Mouse (Mus musculus) Patski (cell line): ENCODE results near the gene Apc2. TPM values are rescaled to one million over a fixed set of nuclear protein-coding genes. Genes with fewer than 3 reads are reported as not detected.
"Not testable (repeated sequence)": the region's sequence is repeated elsewhere in the genome, so short reads cannot be mapped to it uniquely, and the experiment has no call there.

Source experiments
- ATAC-seq: fragments of 100-300 bp; one replicate; pipeline ENCODE4 v1.8.0; 2021
- CTCF ChIA-PET: fragments of 350-600 bp; sonication (Branson Sonifier 250); formaldehyde crosslinking; loops from one replicate; lab custom pipeline; 2022; ENCODE audit warnings: inconsistent platforms; lab: Charles Lee
- POLR2A ChIA-PET: fragments of 350-600 bp; sonication (Branson Sonifier 250); formaldehyde crosslinking; loops from one replicate; lab custom pipeline; 2022; ENCODE audit warnings: antibody characterized with exemption, inconsistent platforms; lab: Charles Lee
- DNase-seq: peaks from one replicate; pipeline ENCODE4 v3.0.0-alpha.2; 2011; ENCODE audit warnings: low read depth, low spot score
- H3K27me3 ChIP-seq: fragments of 371-371 bp; one replicate; pipeline ENCODE4 v1.5.1; 2021
- CTCF ChIP-seq: fragments of 100-300 bp; IDR thresholded peaks from one replicate; pipeline ENCODE4 v1.5.1; 2021
- in situ Hi-C: fragments of 300-500 bp; cut with MboI; formaldehyde crosslinking; loops from 3 replicates; pipeline ENCODE4 v1.11.1; 2018; ENCODE audit warnings: low pct_unique_long_range_greater_than_20kb, mixed read lengths
- polyA plus RNA-seq: library from polyadenylated mRNA; unstranded; gene quantifications from one replicate; pipeline ENCODE4 v1.2.3, GENCODE M21; 2021

The Apc2 gene
- polyA plus RNA-seq = 0.14 TPM

DNA sequence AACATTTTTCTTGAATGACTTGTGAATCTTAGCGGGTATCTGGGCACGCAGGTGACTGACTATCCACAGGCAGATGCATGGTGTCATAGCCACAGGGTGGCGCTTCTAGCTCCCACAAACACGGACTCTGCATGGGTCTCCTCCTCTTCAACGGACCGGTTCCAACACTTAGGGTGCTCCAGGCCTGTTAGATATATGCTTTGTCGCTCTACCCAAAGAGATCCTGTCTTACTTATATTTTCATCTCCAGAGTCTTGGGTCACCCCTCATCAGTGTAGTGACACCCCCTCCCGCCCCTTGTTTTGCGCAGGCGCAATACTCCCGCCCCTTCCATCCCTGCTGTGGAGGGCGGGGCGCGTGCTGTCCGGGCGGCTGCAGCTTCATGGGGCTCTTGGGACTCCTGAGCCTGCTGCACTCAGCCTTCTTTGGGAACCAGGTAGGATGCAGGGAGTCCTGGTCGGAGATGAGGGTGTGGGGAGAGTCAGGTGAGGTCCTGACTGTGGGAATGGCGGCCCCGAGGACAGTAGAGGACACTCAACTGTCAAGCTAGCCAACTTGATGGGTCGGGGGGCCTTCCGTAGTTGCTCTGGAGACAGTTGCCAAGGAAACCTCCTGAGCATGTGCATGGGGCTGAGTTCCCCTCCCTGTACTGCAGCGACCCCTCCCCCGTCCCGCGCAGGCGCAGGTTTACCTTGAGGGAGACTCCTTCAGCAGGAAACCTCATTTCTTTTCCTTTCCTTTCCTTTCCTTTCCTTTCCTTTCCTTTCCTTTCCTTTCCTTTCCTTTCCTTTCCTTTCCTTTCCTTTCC is at the start of gene Apc2:
Gene Apc2 (plus strand): TSS at position 360 of the 808 bp plus-strand sequence.
- in situ Hi-C loops = no loop called here
- no peak for TF ChIP-seq CTCF
- CTCF ChIA-PET = no interaction called here
- no peak for ATAC-seq
- H3K27me3 ChIP-seq = no peaks in the 10 kb centered on the region
- POLR2A ChIA-PET = no interaction called here
- DNase-seq = no peak

DNA sequence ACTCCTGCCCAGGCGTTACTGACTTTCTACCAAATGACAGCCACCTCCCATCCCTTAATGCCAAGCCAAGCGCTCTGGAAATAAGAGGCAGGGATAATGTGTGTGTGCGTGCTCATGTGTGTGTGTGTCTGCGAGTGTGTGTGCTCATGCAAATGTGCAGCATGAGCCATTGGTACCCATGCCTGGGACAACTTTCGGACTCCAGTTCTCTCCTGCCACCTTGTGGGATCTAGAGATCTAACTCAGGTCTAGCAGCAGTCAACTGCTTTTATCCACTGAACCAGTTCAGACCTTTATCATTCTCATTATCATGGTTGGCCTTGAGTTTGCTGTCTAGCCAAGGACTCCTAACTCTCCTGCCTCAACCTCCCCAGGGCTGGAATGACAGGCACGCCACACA is 47.9 kb upstream of the Apc2 start:
- no peaks in the 10 kb centered on the region for H3K27me3 ChIP-seq
- DNase-seq = no peak
- TF ChIP-seq CTCF = no peak
- POLR2A ChIA-PET = no interaction called here
- in situ Hi-C loops = loop anchor here (5.0 kb wide), 1 partner anchor 71 kb away; the partner anchor contains the start of gene Efna2
- CTCF ChIA-PET = interaction anchor here (1.4 to 3.7 kb wide), 2 partner anchors 72 kb away, joined by 6 to 28 read pairs; no protein-coding TSS in a partner anchor
- no peak for ATAC-seq

DNA sequence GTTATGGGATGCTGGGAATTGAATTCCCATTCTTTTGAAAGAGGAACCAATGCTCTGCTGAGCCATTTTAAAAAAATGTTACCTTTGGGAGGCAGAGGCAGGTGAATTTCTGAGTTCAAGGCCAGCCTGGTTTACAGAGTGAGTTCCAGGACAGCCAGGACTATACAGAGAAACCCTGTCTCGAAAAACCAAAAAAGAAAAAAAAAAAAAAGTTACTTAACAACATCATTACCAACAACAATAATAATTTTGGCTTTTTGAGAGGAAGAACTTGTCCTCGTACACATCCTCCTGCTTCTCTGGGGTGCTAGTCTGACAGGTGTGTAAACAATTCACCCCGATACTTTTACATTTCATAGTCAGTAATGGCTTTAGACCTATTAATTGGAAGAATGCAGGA is 47.3 kb upstream of the Apc2 start:
- CTCF ChIA-PET = interaction anchor here (1.4 kb wide), 1 partner anchor 73 kb away, joined by 6 read pairs; no protein-coding TSS in a partner anchor
- not testable (repeated sequence) for ATAC-seq, DNase-seq, H3K27me3 ChIP-seq
- in situ Hi-C loops = loop anchor here (5.0 kb wide), 1 partner anchor 71 kb away; the partner anchor contains the start of gene Efna2
- POLR2A ChIA-PET = interaction anchor here (0.6 to 1.5 kb wide), 2 partner anchors 7 to 43 kb away, joined by 3 read pairs; no protein-coding TSS in a partner anchor

DNA sequence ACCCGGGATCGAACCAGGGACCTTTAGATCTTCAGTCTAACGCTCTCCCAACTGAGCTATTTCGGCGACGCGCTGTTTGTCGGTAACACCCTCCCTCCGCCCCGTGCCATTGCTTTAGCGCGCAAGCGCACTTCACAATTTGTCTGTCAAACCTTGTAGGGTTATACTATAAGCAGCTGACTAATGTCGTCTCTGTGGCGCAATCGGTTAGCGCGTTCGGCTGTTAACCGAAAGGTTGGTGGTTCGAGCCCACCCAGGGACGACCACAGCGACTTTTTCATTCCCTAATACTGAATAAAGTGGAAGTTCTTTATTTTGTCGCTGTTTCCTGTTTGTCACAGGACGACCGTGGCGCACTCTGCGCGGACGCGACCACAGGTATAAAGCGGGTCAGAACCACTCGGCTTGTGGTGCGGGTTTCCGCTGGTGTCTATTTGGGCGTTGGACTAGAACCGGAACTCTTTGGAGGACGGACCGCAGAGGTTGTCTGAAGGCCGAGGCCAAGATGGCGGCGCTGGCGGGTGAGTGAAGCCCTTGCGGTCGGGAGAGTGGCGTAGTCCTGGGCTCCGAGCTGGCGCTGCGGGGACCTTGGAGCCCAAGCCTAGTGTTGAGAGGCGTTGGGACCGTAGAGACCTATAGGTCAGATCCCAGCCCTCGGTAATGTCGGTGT is 46.7 kb upstream of the Apc2 start, which contains the start of gene Ndufs7:
Gene Ndufs7 (plus strand): TSS at position 151 of the 670 bp plus-strand sequence.
- TF ChIP-seq CTCF = no peak
- in situ Hi-C loops = loop anchor here (5.0 kb wide), 1 partner anchor 72 kb away; the partner anchor contains the start of gene Efna2
- ChIA-PET CTCF (interaction anchor here (1.4 kb wide), 1 partner anchor 74 kb away, joined by 6 read pairs; no protein-coding TSS in a partner anchor), POLR2A (interaction anchor here (0.6 to 1.7 kb wide), 4 partner anchors 8 to 81 kb away, joined by 3 to 6 read pairs (median 4); partner anchors contain the start of gene Gamt)
- H3K27me3 ChIP-seq = no peaks in the 10 kb centered on the region
- ATAC-seq = peak; percentile 66
- DNase-seq = peak; percentile 93

DNA sequence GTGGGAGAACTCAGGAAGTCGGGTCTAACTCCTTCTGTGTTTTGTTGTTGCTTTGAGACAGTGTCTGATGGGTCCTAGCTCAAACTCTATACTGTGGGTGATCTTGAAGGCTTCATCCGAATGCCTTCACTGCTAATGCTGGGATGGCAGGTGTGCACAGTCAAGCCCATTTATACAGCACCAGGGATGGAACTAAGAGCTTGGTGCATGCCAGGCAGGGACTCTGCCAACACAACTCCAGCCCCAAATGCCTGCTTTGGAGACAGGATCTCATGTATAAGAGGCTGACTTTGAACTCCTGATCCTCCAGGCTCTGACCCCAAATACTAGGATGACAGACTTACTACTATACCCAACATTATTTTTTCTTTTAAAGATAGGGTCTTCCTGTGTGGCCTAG is 45.7 kb upstream of the Apc2 start:
- DNase-seq = no peak
- ATAC-seq = no peak
- H3K27me3 ChIP-seq = no peaks in the 10 kb centered on the region
- TF ChIP-seq CTCF = no peak
- in situ Hi-C loops = loop anchor here (10.0 kb wide), 1 partner anchor 265 kb away; the partner anchor contains the start of genes Cnn2 and Tmem259
- ChIA-PET CTCF (no interaction called here), POLR2A (interaction anchor here (1.5 to 1.7 kb wide), 2 partner anchors 9 to 10 kb away, joined by 3 to 6 read pairs; partner anchors contain the start of gene Gamt)

DNA sequence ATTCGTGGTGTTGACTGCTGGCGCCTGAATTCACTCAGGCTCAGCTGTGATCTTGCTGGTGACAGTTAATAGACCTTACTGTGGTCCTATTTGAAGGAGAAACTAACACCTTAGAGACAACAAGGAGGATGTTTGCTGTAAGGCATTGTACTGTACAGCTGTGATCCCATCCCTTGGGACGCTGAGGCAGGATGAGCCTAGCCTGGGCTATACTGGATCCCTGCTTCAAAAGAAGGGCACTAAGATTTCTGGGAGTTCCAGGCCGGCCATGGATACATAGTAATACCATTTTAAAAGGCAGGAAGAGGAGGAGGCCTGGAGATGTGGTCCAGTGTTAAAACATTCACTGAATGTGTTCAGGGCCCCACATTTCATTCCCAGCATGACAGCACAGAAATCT is 45.2 kb upstream of the Apc2 start:
- ATAC-seq (no peak), DNase-seq (no peak)
- TF ChIP-seq CTCF = no peak
- ChIA-PET POLR2A (interaction anchor here (0.6 to 1.7 kb wide), 2 partner anchors 10 to 82 kb away, joined by 4 to 6 read pairs; partner anchors contain the start of gene Gamt), CTCF (no interaction called here)
- H3K27me3 ChIP-seq = no peaks in the 10 kb centered on the region
- in situ Hi-C loops = loop anchor here (10.0 kb wide), 1 partner anchor 266 kb away; the partner anchor contains the start of genes Cnn2 and Tmem259

DNA sequence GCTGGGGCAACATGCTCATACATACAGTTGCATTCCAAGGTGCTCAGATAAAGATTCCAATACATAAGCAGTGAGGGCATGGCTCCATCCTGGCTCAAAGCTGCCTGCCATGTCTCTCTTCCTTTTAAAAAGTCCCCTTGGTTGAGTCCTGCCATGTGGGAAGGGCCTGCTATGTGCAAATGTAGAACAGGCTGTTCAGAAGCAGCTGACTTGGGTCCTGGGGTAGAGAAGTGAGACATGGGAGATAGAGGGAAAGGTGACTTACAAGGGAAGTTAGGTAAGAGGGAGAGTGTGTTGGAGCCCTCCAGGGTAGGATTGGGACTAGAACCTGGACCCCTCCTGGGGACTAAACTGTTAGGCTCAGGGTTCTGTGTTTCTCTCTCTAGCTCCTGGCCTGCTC is 43.8 kb upstream of the Apc2 start:
- ATAC-seq (no peak), DNase-seq (no peak)
- ChIA-PET POLR2A (interaction anchor here (1.3 kb wide), 1 partner anchor 9 kb away, joined by 3 read pairs; the partner anchor contains the start of gene Gamt), CTCF (no interaction called here)
- TF ChIP-seq CTCF = no peak
- no peaks in the 10 kb centered on the region for H3K27me3 ChIP-seq
- in situ Hi-C loops = loop anchor here (10.0 kb wide), 1 partner anchor 267 kb away; the partner anchor contains the start of genes Cnn2 and Tmem259

DNA sequence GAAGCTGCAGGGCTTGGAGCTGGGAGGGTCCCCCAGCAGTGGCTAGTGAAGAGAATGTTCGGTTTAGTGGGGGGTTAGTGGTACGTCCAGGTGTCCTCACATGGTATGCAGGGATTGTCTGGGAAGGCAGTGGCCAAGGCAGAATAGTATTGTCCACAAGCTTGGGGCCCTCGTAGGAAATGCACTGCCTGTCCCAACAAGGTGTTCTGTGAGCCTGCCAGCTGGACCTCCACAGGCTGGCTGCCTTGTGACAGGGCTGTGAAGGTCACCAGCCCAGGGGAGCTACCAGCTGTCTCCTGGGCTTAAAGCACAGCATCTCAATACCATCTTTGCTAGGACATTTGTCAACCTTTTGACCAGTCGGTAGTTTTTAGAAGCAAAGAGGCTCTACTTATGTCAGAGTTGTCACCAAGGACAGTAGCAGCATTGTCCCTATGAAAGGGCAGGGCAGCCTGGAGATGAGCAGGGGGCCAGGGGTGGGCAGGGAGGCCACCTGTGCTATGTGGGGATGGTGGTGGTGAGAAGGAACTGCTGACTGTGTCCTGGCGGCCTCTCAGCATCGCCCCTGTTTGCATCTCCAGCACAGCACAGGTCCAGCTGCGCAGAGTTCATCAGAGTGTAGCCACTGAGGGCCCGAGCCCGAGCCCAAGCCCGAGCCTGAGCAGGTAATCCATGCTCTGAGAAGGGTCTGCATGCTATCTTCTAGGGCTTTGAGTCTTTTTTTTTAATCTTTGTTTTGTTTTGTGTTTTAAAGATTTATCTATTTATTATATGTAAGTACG is 43.1 kb upstream of the Apc2 start:
- no peak for TF ChIP-seq CTCF
- ChIA-PET POLR2A (no interaction called here), CTCF (no interaction called here)
- ATAC-seq (no peak), DNase-seq (no peak)
- in situ Hi-C loops = loop anchor here (10.0 kb wide), 1 partner anchor 268 kb away; the partner anchor contains the start of genes Cnn2 and Tmem259
- H3K27me3 ChIP-seq = no peaks in the 10 kb centered on the region

DNA sequence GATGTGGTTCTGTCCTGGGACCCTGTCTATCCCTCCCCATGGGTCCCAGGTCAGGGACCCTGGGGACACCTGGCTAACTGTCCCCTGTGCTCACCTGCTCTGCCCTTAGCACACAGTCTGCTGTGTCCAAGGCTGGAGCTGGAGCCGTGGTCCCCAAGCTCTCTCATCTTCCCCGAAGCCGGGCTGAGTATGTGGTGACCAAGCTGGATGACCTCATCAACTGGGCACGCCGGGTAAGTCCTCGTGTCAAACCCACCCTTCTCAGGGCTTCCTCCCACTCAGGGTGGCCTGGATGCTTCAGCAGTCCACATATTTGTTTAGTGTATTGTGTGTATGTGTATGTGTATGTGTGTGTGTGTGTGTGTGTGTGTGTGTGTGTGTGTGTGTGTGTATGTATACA is 42.2 kb upstream of the Apc2 start:
- in situ Hi-C loops = loop anchor here (10.0 kb wide), 1 partner anchor 269 kb away; the partner anchor contains the start of genes Cnn2 and Tmem259
- H3K27me3 ChIP-seq = no peaks in the 10 kb centered on the region
- no peak for DNase-seq
- TF ChIP-seq CTCF = no peak
- ATAC-seq = no peak
- POLR2A ChIA-PET = interaction anchor here (0.8 to 1.1 kb wide), 3 partner anchors 10 to 187 kb away, joined by 3 to 4 read pairs (median 4); no protein-coding TSS in a partner anchor
- CTCF ChIA-PET = no interaction called here
